Mouse (Mus musculus): ENCODE results near the gene Mlxipl. TPM values are rescaled to one million over a fixed set of nuclear protein-coding genes. Genes with fewer than 3 reads are reported as not detected.

The Mlxipl gene
- polyA plus RNA-seq, 1 experiment from 2014 or later = 3.0 TPM

GRCm38 (mm10) chr5:135162361-135162760, 72.7 kb downstream of the Mlxipl start:
- WGBS = 95% methylated on average over 8 of the region's 8 CpGs
- Histone ChIP-seq H3K4me3 (no peak overlapping the region), H3K27me3 (ENCODE audit: insufficient read depth, poor library complexity, severe bottlenecking) (no peaks in the 10 kb centered on the region), H3K27ac (no peak overlapping the region), H3K36me3 (peaks cover 62% of the 10 kb centered on the region), H3K9me3 (no peaks in the 10 kb centered on the region), H3K4me1 (no peaks in the 10 kb centered on the region)
- no peak for DNase-seq (ENCODE audit: low spot score)

DNA sequence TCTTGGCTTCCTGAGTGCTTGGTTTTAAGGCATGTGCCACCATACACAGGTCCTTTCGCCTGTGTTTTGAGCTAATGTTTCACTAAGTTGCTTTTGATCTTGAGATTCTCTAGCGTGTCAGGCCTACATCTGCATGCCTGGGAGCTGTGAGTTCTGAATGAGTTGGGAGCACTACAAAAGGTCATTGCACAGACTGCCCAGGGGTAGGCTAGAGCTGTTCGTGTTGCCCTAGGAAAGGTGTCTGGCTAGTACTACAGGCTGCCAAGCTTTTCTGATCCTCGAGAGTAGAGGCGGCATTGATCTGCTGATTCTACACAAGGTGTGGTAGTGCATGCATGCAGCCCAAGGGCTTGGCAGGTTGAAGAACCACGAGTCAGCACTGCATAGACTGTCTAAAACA, 73.1 kb downstream of the Mlxipl start:
- H3K4me1 ChIP-seq = peaks cover under 1% of the 10 kb centered on the region; the same call in 1 of the 2 replicates
- no peak overlapping the region for H3K27ac ChIP-seq
- no peaks in the 10 kb centered on the region for H3K9me3 ChIP-seq
- peaks cover 59% of the 10 kb centered on the region for H3K36me3 ChIP-seq
- WGBS = 88% methylated on average over 6 of the region's 6 CpGs
- no peak for DNase-seq (ENCODE audit: low spot score)
- no peak overlapping the region for H3K4me3 ChIP-seq
- no peaks in the 10 kb centered on the region for H3K27me3 ChIP-seq (ENCODE audit: insufficient read depth, poor library complexity, severe bottlenecking)

GRCm38 (mm10) chr5:135166909-135167308, 77.2 kb downstream of the Mlxipl start:
- DNase-seq (ENCODE audit: low spot score) = no peak
- no peak overlapping the region for H3K4me3 ChIP-seq
- H3K36me3 ChIP-seq = peaks cover 28% of the 10 kb centered on the region
- H3K27ac ChIP-seq = no peak overlapping the region
- H3K27me3 ChIP-seq (ENCODE audit: insufficient read depth, poor library complexity, severe bottlenecking) = no peaks in the 10 kb centered on the region
- no peaks in the 10 kb centered on the region for H3K9me3 ChIP-seq
- WGBS = 80% methylated on average over 4 of the region's 4 CpGs
- H3K4me1 ChIP-seq = peaks cover 15% of the 10 kb centered on the region

DNA sequence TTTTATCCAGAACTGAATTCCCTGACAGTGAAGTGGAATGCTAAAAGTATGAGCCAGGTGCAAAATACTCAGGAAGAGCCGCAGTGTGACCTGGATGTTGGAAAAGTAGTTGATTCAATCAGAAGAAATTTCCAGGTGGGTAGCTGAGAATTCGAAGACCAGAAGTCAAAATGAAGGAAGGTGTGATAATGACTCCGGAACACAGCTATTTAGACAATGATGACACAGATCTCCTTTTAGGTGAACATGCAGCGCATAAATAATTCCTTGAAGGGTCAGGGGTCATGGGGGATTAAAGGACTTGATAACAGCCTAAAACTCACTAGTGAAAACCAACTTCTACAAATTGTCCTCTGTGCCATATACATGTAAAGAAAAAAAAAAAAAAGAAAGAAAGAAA, 77.8 kb downstream of the Mlxipl start:
- WGBS = 94% methylated on average over 4 of the region's 4 CpGs
- H3K4me3 ChIP-seq = no peak overlapping the region
- H3K27ac ChIP-seq = no peak overlapping the region

GRCm38 (mm10) chr5:135168063-135169062, 78.7 kb downstream of the Mlxipl start, which contains the start of gene Bcl7b:
Gene Bcl7b, plus strand, starts transcription at chr5:135168283.
- peak; percentile 99 for DNase-seq (ENCODE audit: low spot score)
- 2% methylated on average over 92 of the region's 95 CpGs for WGBS
- peaks cover 15% of the 10 kb centered on the region for H3K4me1 ChIP-seq

More for the DNA sequence above, 77.8 kb downstream of the Mlxipl start:
- Histone ChIP-seq H3K4me1 (peaks cover 15% of the 10 kb centered on the region), H3K27me3 (ENCODE audit: insufficient read depth, poor library complexity, severe bottlenecking) (no peaks in the 10 kb centered on the region), H3K9me3 (no peaks in the 10 kb centered on the region), H3K36me3 (peaks cover 28% of the 10 kb centered on the region)
- DNase-seq (ENCODE audit: low spot score) = no peak

GRCm38 (mm10) chr5:135169479-135169878, 79.8 kb downstream of the Mlxipl start:
- H3K4me1 ChIP-seq = peaks cover 15% of the 10 kb centered on the region
- 89% methylated on average over 5 of the region's 5 CpGs for WGBS
- peak overlapping the region; percentile 99 for H3K27ac ChIP-seq
- DNase-seq (ENCODE audit: low spot score) = no peak
- H3K9me3 ChIP-seq = no peaks in the 10 kb centered on the region
- peaks cover 35% of the 10 kb centered on the region for H3K36me3 ChIP-seq
- H3K27me3 ChIP-seq (ENCODE audit: insufficient read depth, poor library complexity, severe bottlenecking) = no peaks in the 10 kb centered on the region
- peak overlapping the region; percentile 78 for H3K4me3 ChIP-seq

More at GRCm38 (mm10) chr5:135168063-135169062, 78.7 kb downstream of the Mlxipl start, which contains the start of gene Bcl7b:
- H3K9me3 ChIP-seq = no peaks in the 10 kb centered on the region
- peak within 1 kb of the TSS; percentile 99 for H3K27ac ChIP-seq
- peak within 1 kb of the TSS; percentile 78 for H3K4me3 ChIP-seq
- H3K27me3 ChIP-seq (ENCODE audit: insufficient read depth, poor library complexity, severe bottlenecking) = no peaks in the 10 kb centered on the region
- H3K36me3 ChIP-seq = peaks cover 30% of the 10 kb centered on the region

DNA sequence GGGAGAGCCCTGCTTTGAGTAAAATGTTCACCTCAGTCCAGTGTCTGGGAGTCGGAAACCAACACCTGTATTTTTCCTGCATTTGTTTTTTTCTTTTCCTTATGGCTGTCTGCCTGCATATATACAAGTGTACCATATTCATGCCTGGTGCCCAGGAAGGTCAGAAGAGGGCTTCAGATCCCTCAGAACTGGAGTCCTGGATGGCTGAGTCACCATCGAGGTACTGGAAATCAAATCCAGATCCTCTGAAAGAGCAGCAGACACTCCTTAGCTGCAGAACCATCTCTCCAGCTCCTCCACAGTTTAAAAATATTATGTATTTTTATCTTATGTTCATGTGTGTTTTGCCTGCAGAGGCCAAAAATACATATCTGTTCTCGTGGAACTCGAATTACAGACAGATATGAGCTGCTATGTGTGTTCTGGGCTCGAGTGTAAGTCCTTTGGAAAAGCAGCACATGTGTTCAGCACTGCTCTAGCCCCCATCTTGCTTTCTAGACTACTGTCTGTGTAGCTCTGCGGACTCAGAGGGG, 82.1 kb downstream of the Mlxipl start:
- H3K27ac ChIP-seq = no peak overlapping the region
- no peaks in the 10 kb centered on the region for H3K9me3 ChIP-seq
- peaks cover 53% of the 10 kb centered on the region for H3K36me3 ChIP-seq
- no peak for DNase-seq (ENCODE audit: low spot score)
- H3K4me3 ChIP-seq = no peak overlapping the region
- 94% methylated on average over 6 of the region's 6 CpGs for WGBS
- peaks cover 15% of the 10 kb centered on the region for H3K4me1 ChIP-seq
- H3K27me3 ChIP-seq (ENCODE audit: insufficient read depth, poor library complexity, severe bottlenecking) = no peaks in the 10 kb centered on the region

GRCm38 (mm10) chr5:135172986-135173385, 83.3 kb downstream of the Mlxipl start:
- WGBS = 94% methylated on average over 5 of the region's 5 CpGs
- Histone ChIP-seq H3K4me3 (no peak overlapping the region), H3K36me3 (peaks cover 66% of the 10 kb centered on the region), H3K4me1 (peaks cover 13% of the 10 kb centered on the region), H3K27me3 (ENCODE audit: insufficient read depth, poor library complexity, severe bottlenecking) (no peaks in the 10 kb centered on the region), H3K27ac (no peak overlapping the region), H3K9me3 (no peaks in the 10 kb centered on the region)
- DNase-seq (ENCODE audit: low spot score) = no peak

GRCm38 (mm10) chr5:135175086-135175485, 85.4 kb downstream of the Mlxipl start:
- 0 out of 2 replicates have a peak, but pooled peaks cover under 1% of the 10 kb centered on the region for H3K4me1 ChIP-seq
- no peaks in the 10 kb centered on the region for H3K27me3 ChIP-seq (ENCODE audit: insufficient read depth, poor library complexity, severe bottlenecking)
- no peak overlapping the region for H3K27ac ChIP-seq
- no peak for DNase-seq (ENCODE audit: low spot score)
- peaks cover 86% of the 10 kb centered on the region for H3K36me3 ChIP-seq
- no peak overlapping the region for H3K4me3 ChIP-seq
- H3K9me3 ChIP-seq = no peaks in the 10 kb centered on the region

GRCm38 (mm10) chr5:135178523-135178922, 88.8 kb downstream of the Mlxipl start:
- Histone ChIP-seq H3K4me3 (no peak overlapping the region), H3K4me1 (no peaks in the 10 kb centered on the region), H3K27me3 (ENCODE audit: insufficient read depth, poor library complexity, severe bottlenecking) (no peaks in the 10 kb centered on the region), H3K9me3 (no peaks in the 10 kb centered on the region), H3K36me3 (peaks cover 88% of the 10 kb centered on the region), H3K27ac (peak overlapping the region; percentile 47; the same call in 1 of the 2 replicates)
- no peak for DNase-seq (ENCODE audit: low spot score)
- 74% methylated on average over 3 of the region's 3 CpGs for WGBS

DNA sequence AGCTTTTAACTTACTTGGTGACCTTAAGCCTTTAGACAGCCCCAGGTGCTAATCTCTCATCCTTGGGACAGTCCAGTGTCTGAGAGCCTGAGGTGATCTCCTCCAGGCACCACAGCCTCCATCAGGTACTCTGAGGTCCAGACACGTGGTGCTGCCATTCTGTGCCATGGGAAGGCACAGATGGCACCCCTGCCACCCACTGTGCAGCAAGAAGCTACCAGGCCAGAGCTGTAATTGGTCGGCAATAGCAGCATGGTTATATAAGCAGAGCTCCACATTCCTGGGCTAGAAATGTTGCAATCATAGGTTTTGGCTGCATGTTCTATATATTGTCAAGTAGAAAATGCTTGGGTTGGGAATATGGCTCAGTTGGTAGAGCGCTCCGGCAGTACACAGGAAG, 89.3 kb downstream of the Mlxipl start:
- Histone ChIP-seq H3K4me1 (no peaks in the 10 kb centered on the region), H3K27me3 (ENCODE audit: insufficient read depth, poor library complexity, severe bottlenecking) (no peaks in the 10 kb centered on the region), H3K9me3 (no peaks in the 10 kb centered on the region), H3K36me3 (peaks cover 83% of the 10 kb centered on the region), H3K27ac (no peak overlapping the region), H3K4me3 (no peak overlapping the region)
- no peak for DNase-seq (ENCODE audit: low spot score)
- 88% methylated on average over 4 of the region's 4 CpGs for WGBS

- no peak overlapping the region for H3K27ac ChIP-seq
- WGBS = 89% methylated on average over 7 of the region's 7 CpGs
- no peaks in the 10 kb centered on the region for H3K4me1 ChIP-seq
- H3K4me3 ChIP-seq = no peak overlapping the region
- no peaks in the 10 kb centered on the region for H3K27me3 ChIP-seq (ENCODE audit: insufficient read depth, poor library complexity, severe bottlenecking)
- no peak for DNase-seq (ENCODE audit: low spot score)
- no peaks in the 10 kb centered on the region for H3K9me3 ChIP-seq
- peaks cover 78% of the 10 kb centered on the region for H3K36me3 ChIP-seq
These were observed 89.9 kb downstream of the Mlxipl start for GRCm38 (mm10) chr5:135179616-135180015.

DNA sequence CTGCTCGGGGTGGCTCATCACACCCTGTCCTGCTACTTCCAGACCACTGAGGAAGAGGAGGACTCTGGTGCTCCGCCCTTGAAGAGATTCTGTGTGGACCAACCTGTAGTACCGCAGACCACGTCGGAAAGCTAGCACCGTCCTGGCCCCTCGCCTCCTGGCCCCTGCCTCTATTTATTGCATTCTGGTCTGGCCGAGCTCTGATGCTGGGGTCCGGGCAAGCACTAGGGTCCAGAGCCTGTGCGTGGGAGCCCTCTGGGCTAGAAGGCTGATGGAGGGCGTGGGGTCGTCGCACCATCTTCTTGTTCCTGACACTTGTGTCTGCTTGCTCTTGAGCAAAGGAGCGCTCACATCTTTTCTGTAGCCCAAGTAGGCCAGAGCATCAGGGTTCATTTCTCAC, 91.1 kb downstream of the Mlxipl start:
- 92% methylated on average over 14 of the region's 14 CpGs for WGBS

More for the DNA sequence above, 91.1 kb downstream of the Mlxipl start:
- H3K4me3 ChIP-seq = no peak overlapping the region
- no peaks in the 10 kb centered on the region for H3K27me3 ChIP-seq (ENCODE audit: insufficient read depth, poor library complexity, severe bottlenecking)
- no peaks in the 10 kb centered on the region for H3K4me1 ChIP-seq
- peaks cover 71% of the 10 kb centered on the region for H3K36me3 ChIP-seq
- DNase-seq (ENCODE audit: low spot score) = no peak
- no peak overlapping the region for H3K27ac ChIP-seq
- H3K9me3 ChIP-seq = no peaks in the 10 kb centered on the region
